Mouse (Mus musculus) G1E (cell line): ENCODE results near the gene Gm43552. TPM values are rescaled to one million over a fixed set of nuclear protein-coding genes. Genes with fewer than 3 reads are reported as not detected.
"Not testable (repeated sequence)": the region's sequence is repeated elsewhere in the genome, so short reads cannot be mapped to it uniquely, and the experiment has no call there.

ENCODE experiments used
- ATAC-seq: 2 replicates; pipeline ENCODE4 v1.8.0; 2016; ENCODE audit warnings: mild to moderate bottlenecking; ENCODE audit not compliant: insufficient number of reproducible peaks, poor library complexity, low FRiP score, severe bottlenecking; ENCODE audit errors: extremely low read depth
- DNase-seq: peaks from one replicate; pipeline ENCODE4 v3.0.0; 2012; ENCODE audit warnings: low spot score
- H3K27me3 ChIP-seq: 2 replicates; pipeline ENCODE4 v1.6.1; 2012; ENCODE audit warnings: mild to moderate bottlenecking, low read length, inconsistent platforms; ENCODE audit not compliant: insufficient read depth
- H3K36me3 ChIP-seq: replicated peaks from 2 replicates; pipeline ENCODE3; 2012; ENCODE audit warnings: mild to moderate bottlenecking, inconsistent platforms
- H3K4me1 ChIP-seq: 2 replicates; pipeline ENCODE4 v1.6.1; 2012; ENCODE audit warnings: low read depth, low read length, inconsistent platforms, mixed read lengths; ENCODE audit not compliant: insufficient read depth
- H3K4me3 ChIP-seq: 2 replicates; pipeline ENCODE4 v1.5.1; 2012; ENCODE audit warnings: low read depth, mild to moderate bottlenecking, inconsistent platforms, low read length, moderate library complexity, mixed read lengths
- H3K9me3 ChIP-seq: replicated peaks from 2 replicates; pipeline ENCODE4 v1.6.1; 2012; ENCODE audit warnings: inconsistent platforms
- CTCF ChIP-seq: IDR thresholded peaks from 2 replicates; pipeline ENCODE4 v1.5.1; 2012; ENCODE audit warnings: low read depth, low read length, inconsistent platforms, mixed read lengths
- GATA1 ChIP-seq: IDR thresholded peaks from 2 replicates; pipeline ENCODE4 v1.6.1; 2012; ENCODE audit warnings: borderline replicate concordance, low read length, inconsistent platforms, mixed read lengths
- GATA2 ChIP-seq: IDR thresholded peaks from 2 replicates; pipeline ENCODE4 v1.6.1; 2012; ENCODE audit warnings: low read depth, low read length, inconsistent platforms, borderline replicate concordance
- POLR2AphosphoS5 ChIP-seq: IDR thresholded peaks from 2 replicates; pipeline ENCODE4 v1.6.1; 2012; ENCODE audit warnings: low read depth, low read length, inconsistent platforms; ENCODE audit not compliant: insufficient replicate concordance
- TAL1 ChIP-seq: conservative IDR thresholded peaks from 2 replicates; pipeline ENCODE4 v1.6.1; 2012; ENCODE audit warnings: low read depth, low read length, inconsistent platforms, mixed read lengths
- polyA plus RNA-seq: library from polyadenylated mRNA; stranded (reverse); fragments of >175 nt; gene quantifications from 2 replicates; pipeline ENCODE4 v1.2.3, GENCODE M21; 2012
- total RNA-seq, 2 experiments: library from RNA; stranded (forward) in 1 of 2; stranded (reverse) in 1 of 2; fragments of 200-1000 nt in 1 of 2; fragments of >200 nt in 1 of 2; fragmentation: Nextera tagmentation in 1 of 2; gene quantifications; 2 replicates each; pipeline ENCODE4 v1.2.3; 2014 to 2017

The Gm43552 gene
- total and polyA plus RNA-seq, 3 experiments = 17.8 TPM; not detected in 2

GRCm38 (mm10) chr5:65486514-65486913 is 6.1 kb downstream of the Gm43552 start:
- TF ChIP-seq CTCF (no peak), POLR2AphosphoS5 (no peak), TAL1 (no peak), GATA2 (no peak), GATA1 (no peak)
- Histone ChIP-seq H3K27me3 (no peaks in the 10 kb centered on the region), H3K36me3 (peaks cover 19% of the 10 kb centered on the region), H3K4me3 (no peak overlapping the region), H3K9me3 (no peaks in the 10 kb centered on the region), H3K4me1 (peaks cover 7% of the 10 kb centered on the region)
- DNase-seq (no peak), ATAC-seq (no peak)

GRCm38 (mm10) chr5:65482996-65483395 is 9.6 kb downstream of the Gm43552 start:
- peaks cover 14% of the 10 kb centered on the region for H3K4me1 ChIP-seq

GRCm38 (mm10) chr5:65480511-65480910 is 12.1 kb downstream of the Gm43552 start:
- peaks cover 14% of the 10 kb centered on the region for H3K4me1 ChIP-seq
- H3K4me3 ChIP-seq = no peak overlapping the region
- no peak for TF ChIP-seq CTCF
- no peak for TF ChIP-seq POLR2AphosphoS5
- no peak; the same call in 1 of the 2 replicates for TF ChIP-seq TAL1
- no peak for TF ChIP-seq GATA1
- TF ChIP-seq GATA2 = no peak
- ATAC-seq = peak; percentile 63
- no peaks in the 10 kb centered on the region for H3K27me3 ChIP-seq
- peaks cover 11% of the 10 kb centered on the region for H3K36me3 ChIP-seq
- no peaks in the 10 kb centered on the region for H3K9me3 ChIP-seq
- no peak for DNase-seq

More at GRCm38 (mm10) chr5:65482996-65483395, 9.6 kb downstream of the Gm43552 start:
- H3K36me3 ChIP-seq = peaks cover 16% of the 10 kb centered on the region
- ATAC-seq (no peak), DNase-seq (no peak)
- H3K4me3 ChIP-seq = no peak overlapping the region
- no peaks in the 10 kb centered on the region for H3K27me3 ChIP-seq
- no peaks in the 10 kb centered on the region for H3K9me3 ChIP-seq
- TF ChIP-seq TAL1 = no peak
- TF ChIP-seq GATA1 = no peak
- TF ChIP-seq CTCF = no peak
- TF ChIP-seq GATA2 = no peak
- no peak for TF ChIP-seq POLR2AphosphoS5

- no peak for TF ChIP-seq POLR2AphosphoS5
- no peak for TF ChIP-seq GATA1
- no peak for TF ChIP-seq GATA2
- no peak for TF ChIP-seq TAL1
- no peak for TF ChIP-seq CTCF
- Histone ChIP-seq H3K27me3 (no peaks in the 10 kb centered on the region), H3K4me3 (no peak overlapping the region), H3K9me3 (no peaks in the 10 kb centered on the region), H3K36me3 (peaks cover 11% of the 10 kb centered on the region), H3K4me1 (peaks cover 14% of the 10 kb centered on the region)
- ATAC-seq = no peak
- DNase-seq = no peak
Observed at GRCm38 (mm10) chr5:65479681-65480445, 12.8 kb downstream of the Gm43552 start.

- ATAC-seq = no peak
Observed at GRCm38 (mm10) chr5:65478224-65478623, 14.4 kb downstream of the Gm43552 start.

GRCm38 (mm10) chr5:65476739-65477138 is 15.9 kb downstream of the Gm43552 start:
- not testable (repeated sequence) for ATAC-seq, H3K9me3 ChIP-seq, H3K4me3 ChIP-seq, H3K4me1 ChIP-seq, H3K27me3 ChIP-seq, DNase-seq
- peaks cover 11% of the 10 kb centered on the region for H3K36me3 ChIP-seq

More at GRCm38 (mm10) chr5:65478224-65478623, 14.4 kb downstream of the Gm43552 start:
- peaks cover 9% of the 10 kb centered on the region for H3K36me3 ChIP-seq
- H3K4me1 ChIP-seq = peaks cover 9% of the 10 kb centered on the region
- H3K4me3 ChIP-seq = no peak overlapping the region
- TF ChIP-seq TAL1 (no peak), GATA1 (no peak)
- no peak for DNase-seq
- H3K27me3 ChIP-seq = no peaks in the 10 kb centered on the region
- H3K9me3 ChIP-seq = no peaks in the 10 kb centered on the region

- TF ChIP-seq TAL1 = no peak
- TF ChIP-seq GATA2 = no peak
- no peak for TF ChIP-seq GATA1
- TF ChIP-seq CTCF = no peak
- no peak for TF ChIP-seq POLR2AphosphoS5
- H3K36me3 ChIP-seq = peaks cover 11% of the 10 kb centered on the region
- no peaks in the 10 kb centered on the region for H3K9me3 ChIP-seq
- H3K4me3 ChIP-seq = no peak overlapping the region
- DNase-seq (no peak), ATAC-seq (no peak)
- H3K4me1 ChIP-seq = peaks cover 9% of the 10 kb centered on the region
- H3K27me3 ChIP-seq = no peaks in the 10 kb centered on the region
Observed at GRCm38 (mm10) chr5:65475806-65476205, 16.8 kb downstream of the Gm43552 start.
